Mouse (Mus musculus) CH12F3 (cell line): Measurements from ENCODE around the gene Sfta2.

Source experiments
- in situ Hi-C: fragments of 300-500 bp; cut with MboI; formaldehyde crosslinking; loops from 2 replicates; pipeline ENCODE4 v1.14.3; 2020; ENCODE audit warnings: low sequenced_read_pairs

Gene Sfta2

DNA sequence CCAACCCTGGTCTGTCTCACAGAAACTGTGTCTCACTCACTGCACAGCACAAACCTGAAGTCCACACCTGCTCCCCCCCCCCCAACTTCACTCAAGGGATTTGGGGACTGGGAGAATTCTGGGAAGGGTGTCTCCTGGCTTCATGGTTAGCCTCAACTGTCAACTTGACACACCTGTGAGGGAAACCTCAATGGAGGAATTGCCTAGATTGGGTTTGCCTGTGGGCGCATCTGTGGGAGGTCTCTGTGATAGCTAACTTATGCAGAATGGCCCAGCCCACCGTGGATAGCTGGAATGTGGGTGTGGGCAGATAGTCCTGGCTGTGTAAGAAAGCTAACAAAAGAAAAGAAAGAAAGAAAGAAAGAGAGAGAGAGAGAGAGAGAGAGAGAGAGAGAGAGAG is at the start of gene Sfta2:
Sfta2 (plus strand) TSS at position 301 of the 400 bp plus-strand sequence.
- in situ Hi-C loops, result no loop called here

DNA sequence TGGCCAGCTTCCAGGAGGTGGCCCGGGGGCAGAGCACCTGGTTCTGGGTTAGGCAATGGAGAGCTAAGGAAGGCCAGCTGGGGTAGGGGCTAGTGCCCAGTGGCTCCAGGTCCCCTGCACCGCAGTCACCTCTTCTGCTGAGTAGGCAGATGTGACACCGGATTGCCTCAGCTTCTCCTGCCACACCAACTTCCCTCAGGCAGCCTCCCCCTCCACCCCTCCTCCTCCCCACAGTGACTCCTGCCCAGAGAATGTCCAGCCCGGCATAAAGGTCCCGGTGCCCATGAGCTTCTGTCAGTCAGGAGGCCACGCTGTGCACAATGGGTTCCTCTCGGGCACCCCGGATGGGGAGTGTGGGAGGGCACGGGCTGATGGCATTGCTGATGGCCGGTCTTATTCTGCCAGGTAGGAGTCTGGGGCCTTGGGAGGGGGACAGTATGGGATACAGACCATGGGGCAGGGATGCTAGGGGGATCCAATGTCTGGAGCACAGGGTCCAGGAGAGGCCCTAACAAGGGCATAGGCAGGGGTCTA is 49.4 kb upstream of the Sfta2 start, which contains the start of gene Cdsn:
Cdsn (plus strand) TSS at position 248 of the 534 bp plus-strand sequence.
- in situ Hi-C loops, result no loop called here

DNA sequence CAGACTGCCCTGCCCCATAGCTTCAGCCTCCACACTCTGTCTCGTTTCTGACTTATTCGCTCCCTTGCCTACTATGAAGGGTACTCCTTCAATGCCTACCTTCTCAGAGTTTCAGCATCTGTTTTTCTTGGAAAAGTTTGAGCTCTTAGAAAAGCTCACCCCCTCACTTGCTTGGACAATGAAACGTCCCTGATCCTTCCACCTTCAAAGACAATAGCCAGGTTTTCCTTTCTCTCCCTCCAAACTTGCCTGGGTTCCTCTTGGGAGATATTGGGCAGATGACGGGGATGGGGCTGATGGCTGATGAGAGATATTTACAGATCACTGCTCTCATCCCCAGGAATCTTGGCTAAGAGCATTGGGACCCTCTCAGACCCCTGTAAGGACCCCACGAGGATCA is 47.0 kb upstream of the Sfta2 start:
- in situ Hi-C loops, result no loop called here

DNA sequence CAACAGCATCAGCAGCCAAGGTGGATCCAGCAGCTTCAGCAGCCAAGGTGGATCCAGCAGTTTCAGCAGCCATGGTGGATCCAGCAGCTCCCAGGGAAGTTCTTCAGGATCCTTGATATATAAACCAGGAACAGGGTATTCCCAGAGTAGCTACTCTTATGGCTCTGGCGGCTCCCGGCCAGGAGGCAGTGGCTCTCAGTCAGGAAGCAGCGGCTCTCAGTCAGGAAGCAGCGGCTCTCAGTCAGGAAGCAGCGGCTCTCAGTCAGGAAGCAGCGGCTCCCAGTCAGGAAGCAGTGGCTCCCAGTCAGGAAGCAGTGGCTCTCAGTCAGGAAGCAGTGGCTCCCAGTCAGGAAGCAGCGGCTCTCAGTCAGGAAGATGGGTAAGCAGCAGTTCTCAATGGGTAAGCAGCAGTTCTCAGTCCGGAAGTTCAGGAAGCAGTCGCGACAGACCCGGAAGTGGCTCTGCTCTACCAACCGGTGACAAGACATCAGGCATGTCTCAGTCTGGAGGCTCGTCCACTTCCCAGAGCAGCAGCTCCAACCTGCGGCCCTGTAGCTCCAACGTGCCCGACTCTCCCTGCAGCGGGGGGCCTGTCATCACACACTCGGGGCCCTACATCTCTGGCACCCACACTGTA is 46.5 kb upstream of the Sfta2 start:
- in situ Hi-C loops, result no loop called here

DNA sequence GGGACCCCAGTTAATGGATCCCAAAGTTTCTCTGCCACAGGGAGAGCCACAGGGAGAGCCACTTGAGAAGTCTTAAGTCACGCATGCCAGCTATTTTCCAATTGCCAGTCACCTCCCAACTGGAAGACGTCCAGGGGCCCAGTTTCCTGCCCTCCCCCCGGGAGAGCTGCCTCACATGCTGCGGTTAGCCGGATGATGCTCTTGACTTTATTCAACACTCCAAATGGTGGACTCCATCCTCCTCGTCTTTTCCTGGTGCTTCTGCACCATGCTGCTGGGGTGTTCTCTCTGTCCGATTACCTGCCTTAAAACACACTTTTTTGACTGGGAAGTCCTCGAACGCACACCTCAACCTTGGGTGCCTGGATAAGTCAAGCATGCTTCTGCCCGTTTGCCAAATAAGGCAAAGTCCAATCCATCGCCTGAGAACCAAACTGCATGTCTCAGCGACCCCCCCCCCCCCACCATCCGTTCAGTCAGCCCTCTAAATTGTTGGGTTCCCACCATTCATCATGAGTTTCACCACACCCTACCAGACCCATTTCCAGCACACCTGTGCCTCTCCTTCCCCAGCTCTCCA is 45.1 kb upstream of the Sfta2 start:
- in situ Hi-C loops, result no loop called here

DNA sequence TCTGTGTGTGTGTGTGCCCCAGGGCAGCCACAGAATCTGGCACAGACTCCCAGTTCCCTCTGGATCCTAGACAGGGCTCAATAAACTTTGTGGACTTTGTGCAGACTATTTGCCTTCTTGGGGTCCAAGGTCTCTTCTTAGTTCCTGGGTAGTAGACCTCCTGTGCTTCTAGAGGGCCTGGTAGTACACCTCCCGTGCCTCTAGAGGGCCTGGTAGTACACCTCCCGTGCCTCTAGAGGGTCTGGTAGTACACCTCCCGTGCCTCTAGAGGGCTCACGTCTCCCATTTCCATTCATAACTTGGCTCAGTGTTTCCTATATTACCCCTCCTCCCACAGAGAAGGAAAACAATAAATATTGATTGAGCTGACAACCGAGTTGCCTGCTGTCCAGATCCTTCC is 44.5 kb upstream of the Sfta2 start:
- in situ Hi-C loops, result no loop called here

DNA sequence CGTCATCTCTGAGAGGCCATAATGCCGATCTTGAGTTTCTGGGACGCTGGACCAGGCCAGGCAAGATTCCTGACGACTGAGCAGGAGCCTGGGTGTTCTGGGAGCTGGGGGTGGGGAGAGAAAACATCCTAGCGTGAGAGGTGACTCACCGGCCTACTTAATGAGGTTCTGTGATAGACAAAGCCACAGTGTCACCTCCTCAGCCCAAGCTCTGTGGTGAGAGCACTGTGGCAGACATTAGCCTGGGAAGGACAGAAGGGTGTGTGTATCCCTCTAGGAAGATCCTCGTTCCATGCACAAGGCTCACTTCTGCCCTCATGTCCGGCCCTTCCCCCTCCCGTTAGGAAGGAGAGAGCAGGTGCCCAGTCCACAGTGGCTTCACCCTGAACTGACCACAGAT is 44.0 kb upstream of the Sfta2 start:
- in situ Hi-C loops, result no loop called here

DNA sequence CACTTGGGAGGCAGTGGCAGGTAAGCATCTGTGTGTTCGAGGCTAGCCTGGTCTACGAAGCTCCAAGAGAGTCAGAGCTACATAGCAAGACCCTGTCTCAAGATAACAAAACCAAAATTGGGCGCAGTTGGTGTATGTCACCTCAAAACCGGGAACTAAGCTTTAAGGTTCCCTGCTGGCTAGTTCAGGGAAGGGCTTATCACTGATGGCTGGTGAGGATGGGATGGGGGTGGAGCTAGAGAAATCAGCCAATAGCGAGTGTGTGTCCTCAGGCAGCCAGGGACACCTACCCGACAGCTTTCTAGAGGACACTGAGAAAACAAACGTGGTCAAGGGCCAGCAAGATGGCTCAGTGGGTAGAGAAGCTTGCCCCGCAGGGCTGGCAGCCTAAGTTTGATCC is 43.1 kb upstream of the Sfta2 start:
- in situ Hi-C loops, result no loop called here

DNA sequence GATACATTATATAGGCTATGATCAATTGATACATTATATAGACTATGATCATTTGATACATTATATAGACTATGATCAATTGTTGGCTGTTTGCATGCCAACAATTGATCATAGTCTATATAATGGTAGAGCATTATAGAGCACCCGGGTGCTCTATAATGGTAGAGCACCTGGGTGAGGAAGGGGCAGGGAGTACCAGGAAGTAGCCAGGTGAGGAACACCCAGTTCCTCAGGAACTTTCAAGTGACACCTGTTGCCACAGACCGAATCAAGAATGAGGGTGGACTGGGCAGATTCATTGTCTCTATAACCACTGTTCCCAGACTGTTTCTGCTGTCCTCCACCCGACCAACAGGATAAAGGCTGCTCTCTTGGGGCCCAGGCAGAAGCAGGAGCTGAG is 34.2 kb upstream of the Sfta2 start, which contains the start of gene 2300002M23Rik:
2300002M23Rik (plus strand) TSS at position 301 of the 400 bp plus-strand sequence.
- in situ Hi-C loops, result no loop called here

DNA sequence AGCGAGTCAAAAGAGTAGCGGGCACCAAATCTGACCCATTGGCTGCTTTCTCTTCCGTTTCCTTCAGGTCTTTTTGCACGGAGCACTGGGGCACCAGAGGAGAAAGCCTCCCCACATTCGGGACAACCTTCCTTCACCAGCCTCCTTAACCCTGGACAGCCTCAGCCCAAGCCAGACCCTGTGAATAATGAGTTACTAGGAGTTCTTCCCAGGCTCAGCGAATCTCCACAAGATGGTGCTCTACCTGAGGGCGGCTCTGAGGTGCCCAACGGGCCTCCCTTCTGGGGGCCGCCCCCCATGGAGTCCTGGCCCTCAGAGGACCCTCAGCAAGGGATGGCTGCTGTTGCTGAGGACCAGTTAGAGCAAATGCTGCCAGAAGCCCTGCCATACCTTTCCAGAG is 33.6 kb upstream of the Sfta2 start:
- in situ Hi-C loops, result no loop called here

DNA sequence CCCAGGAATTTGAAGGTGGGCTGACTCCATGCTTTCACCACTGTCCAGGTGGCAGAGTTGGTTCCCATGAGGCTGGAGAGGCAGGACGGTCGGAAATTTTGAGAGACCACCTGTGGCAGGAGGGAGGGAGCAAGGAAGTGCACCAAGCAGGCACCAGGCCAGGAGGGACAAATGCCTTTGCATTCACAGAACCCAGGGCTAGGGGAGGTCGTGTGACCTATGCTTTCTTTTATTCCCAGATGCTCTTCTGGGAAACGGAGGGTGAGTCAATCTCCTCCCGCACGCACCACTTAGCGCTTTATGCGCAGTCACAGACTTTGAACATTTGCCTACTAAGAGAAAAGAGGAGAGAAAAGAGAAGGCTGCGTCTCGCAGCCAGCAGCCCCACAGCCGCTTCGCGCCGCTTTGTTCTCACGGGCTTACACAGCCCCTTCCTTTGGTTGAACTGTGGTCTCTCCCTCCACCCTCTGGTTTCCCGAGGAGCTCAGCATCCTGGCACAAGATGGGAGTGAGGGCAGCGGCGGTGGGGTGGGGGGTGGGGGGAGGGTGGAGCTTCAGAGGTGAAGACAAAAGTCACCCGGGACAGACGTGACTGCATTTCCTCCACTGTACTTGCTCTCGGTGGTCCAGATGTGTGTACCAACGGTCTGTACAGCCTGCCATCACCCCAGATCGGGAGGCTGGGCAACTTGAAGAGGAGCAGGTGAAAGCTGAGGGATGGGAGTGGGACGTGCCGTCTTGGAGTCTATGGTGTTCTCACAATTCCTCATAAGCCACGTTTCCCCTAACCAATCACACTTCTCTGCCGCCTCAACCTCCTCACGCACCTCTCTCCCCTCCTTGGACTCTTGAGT is 32.0 kb upstream of the Sfta2 start:
- in situ Hi-C loops, result no loop called here

DNA sequence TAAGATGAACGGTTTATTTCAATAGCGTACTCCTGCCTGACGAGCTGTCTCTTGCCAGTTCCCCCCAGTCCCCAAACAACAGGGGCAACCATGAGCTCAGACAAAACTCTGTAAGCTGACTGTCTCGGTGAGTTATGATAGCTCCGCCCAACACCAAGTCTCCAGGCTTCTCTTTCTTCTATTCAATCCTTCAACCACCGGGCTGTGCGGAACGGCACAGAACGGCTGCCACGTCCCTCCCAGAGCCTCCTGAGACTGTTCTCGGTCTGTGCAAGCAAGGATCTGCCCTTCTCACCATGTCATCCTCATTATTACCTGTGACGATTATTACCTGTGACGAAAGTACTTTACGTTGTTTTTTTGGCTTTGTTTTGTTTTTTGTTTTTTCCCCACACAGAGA is 30.5 kb upstream of the Sfta2 start:
- in situ Hi-C loops, result no loop called here

DNA sequence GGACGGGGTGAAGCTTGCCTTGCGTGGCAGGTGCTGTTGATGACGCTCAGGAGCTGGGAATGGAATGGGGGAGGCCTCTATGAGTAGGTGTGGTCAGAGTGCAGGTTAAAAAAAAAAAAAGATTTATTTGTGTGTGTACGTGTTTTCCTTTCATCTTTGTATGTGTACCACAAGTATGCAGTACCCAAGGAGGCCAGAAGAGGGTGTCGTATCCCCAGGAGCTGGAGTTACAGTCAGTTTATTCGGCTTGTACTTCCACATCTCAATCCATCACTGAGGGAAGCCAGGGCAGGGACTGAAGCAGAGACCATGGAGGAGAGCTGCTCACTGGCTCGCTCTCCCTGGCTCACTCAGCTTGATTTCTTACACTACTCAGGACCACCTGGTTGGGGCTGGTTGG is 29.9 kb upstream of the Sfta2 start:
- in situ Hi-C loops, result no loop called here

DNA sequence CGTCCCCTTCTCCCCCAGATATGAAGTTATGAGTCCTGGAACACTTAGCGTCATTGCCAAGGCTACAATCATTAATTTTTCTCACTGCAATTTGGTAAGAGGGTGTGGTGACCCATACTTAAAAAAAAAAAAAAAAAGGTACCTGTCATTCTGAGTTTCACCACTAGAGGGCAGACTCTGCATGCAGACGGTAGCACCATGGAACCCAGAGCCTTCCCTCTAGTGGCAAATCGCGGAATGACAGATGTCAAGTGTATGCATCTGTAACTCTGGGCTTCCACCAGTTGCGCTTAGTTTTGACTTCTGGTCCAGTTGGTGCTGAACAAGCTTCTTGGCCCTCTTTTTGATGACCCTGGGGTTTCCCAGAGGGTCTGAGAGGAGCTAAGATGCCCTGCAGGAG is 23.1 kb upstream of the Sfta2 start:
- in situ Hi-C loops, result no loop called here

DNA sequence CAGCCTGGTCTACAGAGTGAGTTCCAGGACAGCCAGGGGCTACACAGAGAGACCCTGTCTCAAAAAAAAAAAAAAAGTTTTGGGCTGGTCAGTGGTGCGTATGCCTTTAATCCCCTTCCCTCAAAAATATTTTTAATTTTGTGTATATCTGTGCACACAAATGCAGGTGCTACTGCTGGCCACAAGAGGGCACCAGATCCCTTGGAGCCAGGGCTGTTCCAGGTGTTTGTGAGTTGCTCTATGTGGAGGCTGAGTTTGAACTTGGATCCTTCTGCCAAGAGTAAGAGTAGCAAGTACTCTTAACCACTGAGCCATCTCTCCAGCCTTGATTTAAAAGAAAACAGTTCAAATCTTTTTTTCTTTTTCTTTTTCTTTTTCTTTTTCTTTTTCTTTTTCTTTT is 18.4 kb upstream of the Sfta2 start:
- in situ Hi-C loops, result no loop called here

DNA sequence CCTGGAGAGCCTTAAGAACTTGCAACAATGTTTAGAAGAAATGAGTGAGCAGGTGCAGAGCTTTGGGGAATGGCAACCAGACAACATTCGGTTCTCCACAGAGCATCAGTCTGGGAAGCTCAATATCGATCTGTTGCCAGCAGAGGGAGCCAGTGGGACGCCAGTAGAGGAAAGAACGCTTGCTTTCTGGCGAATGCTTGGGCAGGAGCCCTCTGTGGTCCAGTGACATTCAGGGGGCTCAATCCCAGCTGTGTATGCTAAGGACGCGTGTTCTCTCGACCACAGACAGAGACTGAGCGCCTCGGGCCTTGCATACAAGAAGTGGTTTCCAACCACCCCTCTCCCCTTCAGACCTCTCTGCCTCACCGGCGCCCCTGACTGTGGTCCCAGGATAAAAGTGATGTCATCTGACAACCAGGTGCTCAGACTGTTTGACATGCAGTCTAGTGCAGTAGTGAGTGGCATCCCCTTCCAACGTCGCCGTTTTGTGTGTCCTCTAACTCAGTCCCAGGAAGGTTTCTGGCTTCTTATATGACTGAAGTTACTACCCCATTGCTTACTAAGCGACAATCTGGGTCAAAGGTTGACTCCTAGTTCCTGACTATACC is 16.9 kb upstream of the Sfta2 start:
- in situ Hi-C loops, result no loop called here

DNA sequence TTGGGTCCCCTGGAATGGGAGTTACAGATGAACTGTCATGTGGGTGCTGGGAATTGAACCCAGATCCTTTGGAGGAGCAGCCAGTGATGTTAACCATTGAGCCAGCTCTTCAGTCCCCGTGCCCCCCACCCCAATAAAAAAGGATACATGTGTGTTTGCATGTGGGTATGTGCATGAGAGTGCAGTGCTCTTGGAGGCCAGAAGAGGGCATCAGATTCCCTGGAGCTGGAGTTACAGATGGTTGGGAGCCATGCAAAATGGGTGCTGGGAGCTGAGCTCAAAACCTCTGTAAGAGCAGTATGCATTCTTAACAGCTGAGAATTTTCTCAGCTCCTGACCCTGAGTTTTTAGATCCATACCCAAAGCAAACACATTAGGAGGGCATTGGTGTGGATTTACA is 14.1 kb upstream of the Sfta2 start:
- in situ Hi-C loops, result no loop called here

DNA sequence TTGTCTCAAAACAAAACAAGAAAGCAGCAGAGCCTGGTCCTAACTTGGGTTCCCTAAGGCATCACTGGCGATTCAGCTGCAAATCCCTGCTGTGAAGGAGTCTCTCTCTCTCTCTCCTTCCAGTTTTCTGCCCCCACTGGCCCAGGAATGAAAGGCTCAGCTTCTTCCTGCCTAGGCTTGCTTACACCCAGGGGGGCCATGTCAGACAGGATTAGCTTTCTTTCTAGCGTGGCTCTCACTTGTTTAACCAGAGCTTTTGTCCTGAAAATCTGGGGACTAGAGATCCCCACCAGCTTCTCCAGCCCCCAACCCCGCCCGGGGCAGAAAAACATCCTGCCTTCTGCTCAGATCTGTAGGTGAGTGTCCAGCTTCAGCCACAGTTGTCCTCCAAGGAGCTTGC is 13.0 kb upstream of the Sfta2 start:
- in situ Hi-C loops, result no loop called here

DNA sequence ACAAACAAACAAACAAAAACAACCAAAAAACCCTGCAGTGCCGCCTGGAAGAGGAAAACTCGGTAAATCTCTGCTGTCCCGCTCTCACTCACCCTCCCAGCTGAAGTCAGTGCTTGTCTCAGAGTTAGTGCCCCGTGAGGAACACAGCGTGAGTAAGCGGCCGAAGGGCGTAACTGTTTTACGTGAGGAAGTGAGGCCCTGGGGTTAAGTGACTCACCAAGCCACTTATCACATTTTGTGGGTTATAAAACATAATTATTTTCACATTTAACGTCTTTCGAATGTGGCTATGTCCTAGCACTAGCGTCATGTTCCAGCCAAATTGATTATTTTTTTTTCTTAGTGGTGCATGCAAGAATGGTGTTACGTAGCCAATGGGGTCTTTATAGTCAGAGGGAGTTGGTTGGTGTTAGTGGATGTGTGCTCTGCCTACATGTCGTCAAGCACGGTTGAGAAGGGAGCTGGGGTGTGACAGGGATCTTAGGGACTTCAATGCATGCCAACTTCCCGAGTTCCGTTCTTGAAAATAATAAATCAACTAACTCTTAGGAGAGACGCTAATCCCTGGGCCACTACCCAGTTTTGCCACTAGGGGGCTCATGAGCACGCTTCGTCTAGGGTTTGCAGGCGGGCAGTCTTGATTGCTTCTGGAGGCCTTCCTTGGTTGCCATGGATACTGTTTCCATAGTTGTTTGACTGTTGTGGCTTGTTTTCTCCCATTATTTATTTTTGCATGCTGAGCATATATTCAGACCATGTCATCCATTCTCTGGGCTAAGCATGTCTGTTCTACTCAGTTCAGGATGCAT is 10.7 kb upstream of the Sfta2 start:
- in situ Hi-C loops, result no loop called here

DNA sequence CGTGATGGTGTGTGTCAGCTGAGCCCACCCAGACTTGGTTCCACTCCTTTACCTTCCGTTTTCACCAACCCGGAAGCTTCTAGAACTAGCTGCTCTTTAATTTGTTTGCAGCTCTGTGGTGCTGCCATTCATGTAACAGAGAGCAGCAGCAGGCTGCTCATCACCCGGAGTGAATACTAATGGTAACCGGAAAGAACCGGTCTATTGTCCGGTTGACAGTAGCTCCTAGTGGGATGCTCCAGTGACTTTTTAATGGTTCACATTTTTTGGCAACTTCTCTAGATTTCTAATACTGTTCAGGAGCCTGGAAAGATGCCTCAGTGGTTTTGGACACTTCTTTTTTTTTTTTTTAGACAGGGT is 10.2 kb upstream of the Sfta2 start:
- in situ Hi-C loops, result no loop called here

DNA sequence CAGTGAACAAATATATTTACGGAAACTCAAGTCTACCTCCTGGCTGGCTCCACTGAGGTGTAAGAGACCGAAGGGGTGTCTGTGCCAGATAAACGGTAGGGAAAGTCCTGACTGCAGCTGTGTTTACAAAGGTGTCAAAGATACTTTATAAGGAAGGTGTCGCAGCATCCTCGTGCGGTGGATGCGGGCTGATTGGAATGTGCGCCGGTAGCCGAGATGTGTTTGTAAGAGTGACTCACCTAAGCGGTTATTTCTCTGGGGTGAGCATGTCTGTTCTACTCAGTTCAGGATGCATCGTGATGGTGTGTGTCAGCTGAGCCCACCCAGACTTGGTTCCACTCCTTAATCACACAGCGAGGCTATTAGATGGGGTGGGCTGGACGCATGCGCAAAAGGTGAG is 9.6 kb upstream of the Sfta2 start:
- in situ Hi-C loops, result no loop called here
